Comparison of ENCODE assay signal across 8 mouse cellular contexts in the genomic region with DNA sequence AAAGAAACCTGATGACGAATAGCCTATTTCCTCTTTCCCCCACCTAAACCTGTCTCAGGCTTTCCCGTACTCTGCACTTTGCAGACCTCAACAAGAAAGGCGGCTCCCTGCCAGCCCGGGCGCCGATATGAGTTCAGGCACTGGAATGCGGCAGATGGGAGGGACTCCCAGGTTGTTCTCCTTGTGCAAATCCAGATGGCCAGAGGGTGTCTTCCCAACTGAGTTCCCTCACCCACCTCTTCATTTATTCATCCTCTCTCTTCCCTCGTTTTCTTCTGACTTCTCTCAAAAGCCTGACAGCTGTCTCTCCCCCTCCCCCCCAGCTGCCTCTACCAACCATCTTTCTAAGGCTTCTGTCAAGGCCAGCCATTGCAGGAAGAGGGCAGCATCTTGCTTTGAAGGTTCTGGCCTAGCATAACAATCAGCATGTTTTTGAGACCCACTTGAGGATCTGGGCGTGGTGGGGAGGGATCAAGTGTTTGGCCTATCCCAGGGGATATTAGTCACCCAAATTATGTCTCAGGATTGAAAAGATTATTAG.
DNase-seq lines count a peak whose midpoint lies in the region; ATAC-seq lines count a peak whose summit lies in the region.

No protein-coding gene starts in this region.

- H3K27me3 ChIP-seq in embryonic facial prominence, embryonic 10.5 days (replicated peaks; ENCODE audit: low read depth, poor library complexity, severe bottlenecking), result no peaks in the 10 kb centered on the region; the same call in 1 of the 2 replicates
- no peaks in the 10 kb centered on the region for H3K27me3 ChIP-seq in heart, embryonic 15.5 days
- no peaks in the 10 kb centered on the region for H3K27me3 ChIP-seq in stomach, embryonic 15.5 days (replicated peaks)

- ATAC-seq in heart, embryonic 15.5 days (replicated peaks; ENCODE audit: insufficient number of reproducible peaks, insufficient read depth, low FRiP score, low read depth), result no peak
- ATAC-seq in stomach, embryonic 15.5 days (ENCODE audit: insufficient read depth, low FRiP score, low read depth), result 0 out of 2 replicates have a peak, but pooled peaks have one; percentile 18

- H3K27ac ChIP-seq in embryonic facial prominence, embryonic 10.5 days (replicated peaks), result peak overlapping the region; percentile 62
- no peak overlapping the region for H3K27ac ChIP-seq in heart, embryonic 15.5 days
- H3K27ac ChIP-seq in stomach, embryonic 15.5 days, result no peak overlapping the region

- H3K4me1 ChIP-seq in embryonic facial prominence, embryonic 10.5 days, result peaks cover 59% of the 10 kb centered on the region
- H3K4me1 ChIP-seq in heart, embryonic 15.5 days (replicated peaks), result peaks cover 18% of the 10 kb centered on the region
- peaks cover 14% of the 10 kb centered on the region for H3K4me1 ChIP-seq in stomach, embryonic 15.5 days

- no peaks in the 10 kb centered on the region for H3K9me3 ChIP-seq in embryonic facial prominence, embryonic 10.5 days
- H3K9me3 ChIP-seq in heart, embryonic 15.5 days (replicated peaks), result no peaks in the 10 kb centered on the region
- H3K9me3 ChIP-seq in stomach, embryonic 15.5 days, result no peaks in the 10 kb centered on the region

- no peak overlapping the region for H3K9ac ChIP-seq in heart, embryonic 15.5 days
- H3K9ac ChIP-seq in stomach, embryonic 15.5 days, result no peak overlapping the region

- WGBS in embryonic facial prominence, embryonic 10.5 days, result 11% methylated on average over 9 of the region's 9 CpGs
- WGBS in heart, embryonic 15.5 days, result 18% methylated on average over 9 of the region's 9 CpGs
- WGBS in stomach, embryonic 15.5 days, result 20% methylated on average over 9 of the region's 9 CpGs

- H3K36me3 ChIP-seq in embryonic facial prominence, embryonic 10.5 days (replicated peaks), result no peaks in the 10 kb centered on the region
- H3K36me3 ChIP-seq in heart, embryonic 15.5 days, result no peaks in the 10 kb centered on the region
- H3K36me3 ChIP-seq in stomach, embryonic 15.5 days, result no peaks in the 10 kb centered on the region

- H3K4me3 ChIP-seq in embryonic facial prominence, embryonic 10.5 days, result peak overlapping the region; percentile 11
- no peak overlapping the region for H3K4me3 ChIP-seq in heart, embryonic 15.5 days
- no peak overlapping the region for H3K4me3 ChIP-seq in stomach, embryonic 15.5 days (replicated peaks)

- H3K4me2 ChIP-seq in heart, embryonic 15.5 days, result peak overlapping the region; percentile 35
- no peak overlapping the region for H3K4me2 ChIP-seq in stomach, embryonic 15.5 days

- intact Hi-C loops in heart, postnatal 25 days (cut with DNase I), result loop anchor here (2.0 kb wide), 1 partner anchor 160 kb away; no protein-coding TSS in a partner anchor

- peak; percentile 45 to 48 for DNase-seq in heart, adult 18-20 months
- DNase-seq in heart, postnatal 25 days (ENCODE audit: low spot score), result no peak
- DNase-seq in embryonic facial prominence, embryonic 10.5 days (ENCODE audit: low spot score), result peak; percentile 66
- DNase-seq in layer of hippocampus, adult 8-10 months (ENCODE audit: low spot score in 2 of 2), result peak; percentile 60 to 63
- peak; percentile 51 for DNase-seq in lung, postnatal 25 days (ENCODE audit: low spot score)
- DNase-seq in cerebellum, postnatal 36 days, result no peak

Comparison
In these comparisons a context has a peak if more than half of its experiments do, and no peak if none do; other contexts are left out.
1. DNase-seq: peak in heart, adult 18-20 months (2 of 2), embryonic facial prominence, embryonic 10.5 days (single experiment), layer of hippocampus, adult 8-10 months (2 of 2) and lung, postnatal 25 days (single experiment); none in heart, postnatal 25 days (single experiment) and cerebellum, postnatal 36 days (0 of 2).